Mouse (Mus musculus) stomach, postnatal 0 days (tissue): ENCODE data around the gene Zpr1.

Experiments
- CTCF ChIP-seq: IDR thresholded peaks from 2 replicates; pipeline ENCODE4 v1.5.1; 2016; ENCODE audit warnings: antibody characterized with exemption, low read depth, mild to moderate bottlenecking, moderate library complexity
- EP300 ChIP-seq: optimal IDR thresholded peaks from 2 replicates; pipeline ENCODE3; 2016; ENCODE audit warnings: antibody characterized with exemption

DNA sequence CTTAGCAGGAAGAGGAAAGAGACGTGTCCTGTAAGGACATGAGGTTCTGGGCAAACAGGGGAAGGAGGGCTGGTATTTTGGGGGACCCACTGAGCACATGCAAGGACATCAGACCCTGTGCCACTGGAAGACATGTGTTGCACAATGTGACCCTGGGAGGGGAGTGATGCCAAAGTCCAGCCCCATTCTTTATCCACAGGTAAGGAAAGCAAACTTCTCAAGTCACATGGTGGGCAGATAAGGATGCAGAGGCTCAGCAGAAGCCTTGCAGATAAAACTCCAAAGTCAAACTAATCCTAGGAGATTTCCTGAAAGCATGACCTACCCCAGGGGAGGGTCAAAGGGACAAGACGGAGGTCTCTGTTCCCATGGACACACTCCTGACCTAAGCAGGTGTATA lies 31.0 kb upstream of the Zpr1 start:
- TF ChIP-seq CTCF = no peak
- TF ChIP-seq EP300 = no peak
